Mouse (Mus musculus) naive thymus-derived CD4-positive, alpha-beta T cell, adult 2 months (primary cell): Measurements from ENCODE around the gene Phtf2.
"Not testable (repeated sequence)": the region's sequence is repeated elsewhere in the genome, so short reads cannot be mapped to it uniquely, and the experiment has no call there.

Experiments used
- DNase-seq: peaks from one replicate; pipeline ENCODE4 v3.0.0-alpha.2; 2011; ENCODE audit warnings: low read depth

The Phtf2 gene

DNA sequence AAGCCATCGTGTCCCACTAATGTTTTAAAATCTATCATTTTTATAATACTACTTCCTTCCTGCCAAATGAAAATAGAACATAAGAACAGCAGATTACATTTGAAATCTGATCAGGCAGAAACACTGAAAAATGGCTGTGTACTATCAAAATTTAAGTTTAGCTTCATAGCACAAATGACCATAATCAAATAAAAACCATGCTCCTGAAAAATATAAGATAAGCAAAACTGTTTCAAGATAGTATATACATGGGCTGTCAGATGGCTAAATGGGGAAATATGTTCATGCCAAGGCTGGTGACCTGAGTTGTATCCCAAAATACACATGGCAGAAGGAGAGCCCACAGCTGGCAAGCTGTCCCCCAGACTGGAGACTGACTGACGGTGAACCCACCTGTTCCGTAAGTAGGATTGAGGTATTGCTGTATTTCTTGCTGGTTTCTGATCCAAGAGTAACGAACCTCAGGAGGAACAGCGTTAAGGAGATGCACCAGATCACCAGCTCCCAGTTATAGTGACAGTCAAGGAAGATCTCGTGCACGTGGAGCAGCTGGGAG, 116.5 kb downstream of the Phtf2 start:
- no peak for DNase-seq

DNA sequence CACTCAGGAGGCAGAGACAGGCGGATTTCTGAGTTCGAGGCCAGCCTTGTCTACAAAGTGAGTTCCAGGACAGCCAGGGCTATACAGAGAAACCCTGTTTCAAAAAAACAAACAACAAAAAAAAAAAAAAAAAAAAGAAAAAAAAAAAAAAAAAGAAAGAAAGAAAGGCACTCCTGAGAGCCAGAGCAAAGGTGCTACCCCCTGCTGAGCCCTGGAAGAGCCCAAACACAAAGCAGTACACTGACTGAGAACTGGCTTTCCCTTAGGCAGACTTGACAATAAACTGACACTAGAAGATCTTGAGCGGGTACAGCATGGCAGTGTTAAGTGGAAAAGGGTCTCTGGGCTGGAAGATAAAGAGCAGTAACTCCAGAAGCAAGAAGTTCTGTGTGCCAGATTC, 119.5 kb downstream of the Phtf2 start:
- not testable (repeated sequence) for DNase-seq

DNA sequence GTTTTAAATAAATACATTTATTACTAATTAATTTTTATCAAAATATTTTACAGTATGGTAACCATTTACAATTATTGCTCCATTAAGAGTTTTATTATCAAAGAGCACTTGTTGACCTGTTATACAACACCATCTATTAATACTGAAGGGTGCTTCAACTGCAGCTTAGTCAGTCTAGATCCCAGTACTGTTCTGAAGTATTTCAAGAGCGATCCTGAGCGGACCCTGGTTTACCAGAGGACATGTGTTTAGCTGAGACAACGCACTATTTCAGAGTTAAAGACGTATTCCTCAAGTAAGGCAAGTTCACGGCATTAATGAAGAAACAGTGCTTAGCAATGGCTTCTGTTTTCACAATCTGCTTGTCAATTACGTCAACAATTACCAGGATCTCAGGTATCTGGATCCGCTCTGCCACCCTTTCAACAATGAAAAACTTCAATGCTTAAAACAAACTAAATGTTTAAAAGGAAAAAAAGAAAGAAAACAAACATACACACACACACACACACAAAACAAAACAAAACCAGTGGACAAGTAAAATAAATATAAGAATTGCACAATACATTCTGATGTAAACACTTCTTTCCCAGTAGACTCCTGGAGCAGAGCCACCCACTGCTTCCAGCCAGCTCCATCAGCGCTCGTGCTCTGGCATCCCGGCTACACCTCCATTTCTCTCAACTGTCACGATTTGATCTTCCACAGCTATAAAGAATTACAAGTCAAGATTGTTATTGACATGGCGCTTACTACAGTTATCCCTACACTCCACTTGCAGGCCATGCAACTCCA, 121.4 kb downstream of the Phtf2 start:
- DNase-seq, result no peak

DNA sequence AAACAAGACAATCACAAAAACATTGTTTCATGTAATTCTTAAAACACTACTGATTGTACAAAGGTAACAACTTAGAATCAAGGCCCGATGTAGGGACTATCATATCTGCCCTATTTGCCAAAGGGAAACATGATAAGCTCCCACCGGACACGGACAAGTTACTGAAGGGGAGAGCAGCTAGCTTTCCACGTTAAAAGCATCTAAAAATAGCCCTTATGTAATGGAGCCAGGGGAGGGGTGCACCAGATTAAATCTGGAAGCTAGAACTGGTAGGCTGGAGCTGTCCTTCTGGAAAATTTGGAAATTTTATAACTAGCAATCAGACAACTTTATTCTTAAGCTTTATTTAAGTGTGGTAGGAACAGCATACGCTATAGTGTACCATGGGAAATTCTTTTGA, 122.2 kb downstream of the Phtf2 start:
- DNase-seq, result no peak

DNA sequence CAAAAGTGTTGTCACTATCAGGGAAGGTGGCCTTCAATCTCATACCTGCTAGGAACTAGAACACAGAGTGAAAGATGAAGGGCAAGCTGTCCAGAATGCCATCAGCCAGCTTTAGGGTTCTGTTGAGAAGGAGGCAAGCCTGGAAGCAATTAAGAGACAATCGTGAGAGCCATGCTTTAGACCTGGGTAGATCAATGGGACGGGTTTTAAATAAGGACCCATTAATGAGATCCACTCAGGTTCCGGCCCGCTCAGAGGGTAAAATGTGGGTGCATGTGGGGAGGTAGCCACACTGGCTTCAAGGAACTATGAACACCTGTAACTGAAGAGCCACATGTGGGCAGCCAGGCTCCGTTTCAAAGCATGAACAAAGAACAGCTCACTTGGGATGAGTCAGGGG, 128.0 kb downstream of the Phtf2 start:
- no peak for DNase-seq

DNA sequence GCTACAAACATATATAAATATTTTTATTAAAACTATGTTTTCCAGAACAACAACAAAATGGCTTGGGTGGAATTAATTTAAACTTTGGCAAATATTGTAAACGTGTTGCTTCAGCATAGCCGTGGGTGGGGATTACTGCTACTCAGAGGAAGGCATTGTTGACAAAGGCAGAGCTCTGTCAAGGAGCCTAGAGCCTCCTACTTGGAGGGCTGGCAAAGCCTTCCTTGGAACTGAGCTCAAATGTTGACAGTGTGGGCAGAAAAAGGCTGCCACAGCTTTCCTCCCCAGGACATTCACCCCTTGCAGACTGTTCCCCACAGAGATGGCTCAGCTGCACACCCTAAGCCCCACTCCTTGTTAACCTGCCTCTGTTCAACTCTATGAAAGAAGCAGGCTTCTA, 128.8 kb downstream of the Phtf2 start:
- DNase-seq, result no peak

DNA sequence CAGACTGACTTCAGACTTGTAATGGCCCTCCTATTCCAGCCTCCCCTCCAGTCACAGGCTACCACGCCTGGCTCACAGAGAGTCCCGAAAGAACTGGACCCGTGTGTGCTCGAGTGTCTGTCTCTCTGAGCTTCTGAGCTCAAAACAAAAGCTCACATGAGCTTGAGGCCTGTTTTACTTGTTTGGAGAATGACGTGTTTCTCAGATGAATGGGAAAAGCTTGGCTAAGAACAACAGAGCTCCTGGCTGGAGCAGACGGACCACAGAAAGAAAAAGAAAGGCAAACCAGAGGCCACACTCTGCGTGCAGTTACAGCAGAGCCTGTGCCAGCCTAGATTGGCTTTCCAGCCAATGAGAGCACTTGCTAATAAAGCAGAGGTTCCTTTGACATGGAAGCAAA, 130.2 kb downstream of the Phtf2 start:
- DNase-seq, result no peak

DNA sequence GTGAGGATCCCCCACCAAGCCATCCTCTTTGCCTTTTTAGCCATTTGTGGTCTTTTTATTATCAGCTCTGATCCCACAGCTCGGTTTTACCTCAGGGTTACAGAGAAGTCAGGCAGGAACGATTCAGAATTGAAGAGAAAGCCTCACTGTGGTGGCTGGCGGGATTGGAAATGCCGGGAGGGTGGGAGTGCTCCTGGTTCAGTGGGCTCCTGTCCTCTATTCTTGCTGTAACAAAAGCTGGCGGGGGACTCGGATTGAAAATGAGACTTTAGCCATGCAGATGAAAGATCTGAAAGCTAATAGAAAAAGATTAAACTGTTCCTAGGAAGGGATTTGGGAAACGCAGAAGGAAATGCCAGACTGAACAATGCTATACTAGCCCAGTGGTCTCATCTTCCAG, 130.9 kb downstream of the Phtf2 start:
- DNase-seq, result no peak

DNA sequence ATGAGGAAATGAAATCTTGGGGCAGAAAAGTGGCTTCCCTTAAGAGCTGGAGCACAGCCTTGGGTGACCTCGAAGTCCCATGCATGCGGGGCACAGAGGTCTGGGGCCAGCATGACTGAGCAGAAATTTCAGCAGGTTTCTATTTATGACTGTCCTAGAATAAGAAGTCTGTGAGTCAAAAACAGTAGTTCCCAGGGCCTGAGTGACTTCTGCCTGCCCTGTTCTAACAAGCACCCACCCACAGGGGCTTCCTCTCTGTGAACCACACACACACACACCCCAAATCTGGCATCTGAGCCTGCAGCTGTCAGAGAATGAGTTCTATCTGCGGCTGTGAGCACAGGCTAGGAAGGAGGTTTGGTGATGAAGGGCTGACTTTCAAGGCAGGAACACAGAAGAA, 132.4 kb downstream of the Phtf2 start:
- DNase-seq, result no peak

DNA sequence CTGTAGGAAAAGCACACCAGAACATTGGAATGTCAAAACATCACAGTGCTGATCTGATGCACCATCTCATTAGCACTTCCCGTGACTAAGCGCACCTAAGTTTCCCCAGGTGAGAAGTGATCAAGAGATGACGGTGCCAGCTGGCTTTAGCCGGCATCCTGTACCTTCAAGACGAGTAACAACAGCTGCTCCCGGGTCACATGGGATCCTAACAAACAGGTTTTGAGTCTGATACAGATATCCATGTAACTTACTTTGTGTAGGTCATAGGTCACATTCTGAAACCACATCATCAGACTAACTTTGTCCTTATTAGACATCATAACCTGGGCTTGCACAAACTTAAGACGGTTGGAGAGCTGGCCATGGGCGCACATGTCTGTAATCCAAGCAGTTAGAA, 133.1 kb downstream of the Phtf2 start:
- DNase-seq, result no peak

DNA sequence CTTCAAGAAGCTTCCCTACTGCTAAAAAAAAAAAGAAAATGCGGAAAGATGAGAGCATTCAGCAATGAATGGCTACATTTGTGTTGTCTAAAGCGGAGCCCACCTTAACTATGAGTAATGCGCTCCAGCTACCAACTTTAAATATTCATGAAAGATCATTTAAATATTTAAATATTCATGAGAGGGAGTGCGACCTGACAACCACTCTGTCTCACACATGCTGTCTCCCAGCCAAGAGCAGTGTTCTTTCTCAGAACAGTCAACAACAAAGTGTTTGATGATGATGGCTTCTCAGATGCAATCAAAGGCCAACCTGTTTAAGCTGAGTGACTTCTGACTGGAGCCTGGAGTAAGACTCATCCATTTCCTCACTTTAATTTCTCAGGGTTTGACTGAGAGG, 133.8 kb downstream of the Phtf2 start:
- DNase-seq, result no peak

DNA sequence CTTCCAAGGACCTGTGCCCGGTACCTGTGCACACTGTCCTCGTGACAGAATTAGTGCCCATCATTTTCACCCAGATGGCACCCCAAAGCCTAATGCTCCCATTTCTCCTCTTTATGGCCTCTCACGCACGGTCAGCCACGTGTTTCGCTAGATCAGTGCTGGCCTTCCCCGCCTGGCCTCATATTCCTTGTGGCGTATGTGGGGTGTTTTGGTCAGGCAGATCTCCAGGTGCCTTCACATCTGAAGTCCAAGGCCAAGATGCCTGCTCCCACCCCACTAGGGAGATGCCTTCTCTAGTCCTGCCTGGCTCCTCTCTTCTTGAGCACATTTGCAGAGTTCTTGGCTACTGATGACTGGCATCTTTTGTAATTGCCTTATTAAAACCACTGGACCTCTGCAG, 140.0 kb downstream of the Phtf2 start:
- DNase-seq, result no peak

DNA sequence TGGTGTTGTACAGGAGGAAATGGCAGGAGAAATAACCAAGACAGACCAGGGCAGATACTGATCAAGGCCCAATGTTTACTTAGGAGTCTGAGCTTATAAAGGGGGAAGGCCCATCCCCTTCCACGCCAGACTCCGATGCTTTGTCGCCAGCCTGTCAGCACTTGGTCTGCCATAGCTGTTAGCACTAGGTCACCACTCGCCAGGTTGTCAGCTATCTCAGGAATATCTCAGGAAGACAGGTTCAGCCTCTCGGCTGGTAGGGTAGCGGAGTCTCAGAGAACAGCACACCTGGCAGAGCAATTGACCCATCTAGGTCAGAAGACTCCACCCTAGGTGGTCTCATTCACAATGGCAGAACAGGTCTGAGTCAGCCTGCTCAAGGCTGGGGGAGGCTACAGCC, 140.7 kb downstream of the Phtf2 start:
- DNase-seq, result no peak

DNA sequence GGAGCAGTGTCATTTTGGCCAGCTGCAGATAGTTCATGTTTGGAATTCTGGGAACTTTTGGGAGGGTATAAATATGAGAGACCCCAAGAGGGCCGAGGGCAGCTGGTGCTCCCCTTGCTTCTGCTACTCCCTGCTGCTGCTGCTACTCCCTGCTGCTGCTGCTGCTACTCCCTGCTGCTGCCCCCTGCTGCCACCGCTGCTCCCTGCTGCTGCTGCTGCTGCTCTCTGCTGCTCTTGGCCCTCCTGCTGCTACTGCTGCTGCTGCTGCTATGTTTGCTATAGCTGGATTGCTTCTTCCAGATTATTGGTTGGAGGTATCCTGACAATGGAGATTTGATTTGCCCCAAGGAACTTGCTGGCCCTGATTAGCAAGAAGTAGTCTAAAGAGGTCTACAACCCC, 143.1 kb downstream of the Phtf2 start:
- no peak for DNase-seq

DNA sequence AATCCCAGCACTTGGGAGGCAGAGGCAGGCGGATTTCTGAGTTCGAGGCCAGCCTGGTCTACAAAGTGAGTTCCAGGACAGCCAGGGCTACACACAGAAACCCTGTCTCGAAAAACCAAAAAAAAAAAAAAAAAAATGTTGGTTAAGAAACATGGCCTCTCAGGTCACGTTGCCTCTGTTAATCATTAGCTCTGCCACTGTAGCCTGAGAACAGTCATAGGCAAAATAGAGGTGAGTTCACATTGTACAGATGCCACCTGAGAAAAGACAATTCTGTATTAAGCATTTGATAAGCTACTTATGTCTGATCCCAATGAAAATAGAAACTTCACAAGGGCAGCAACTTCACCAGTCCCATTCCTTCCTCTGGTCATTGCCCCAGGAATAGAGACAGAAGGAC, 158.7 kb downstream of the Phtf2 start:
- DNase-seq, result not testable (repeated sequence)

DNA sequence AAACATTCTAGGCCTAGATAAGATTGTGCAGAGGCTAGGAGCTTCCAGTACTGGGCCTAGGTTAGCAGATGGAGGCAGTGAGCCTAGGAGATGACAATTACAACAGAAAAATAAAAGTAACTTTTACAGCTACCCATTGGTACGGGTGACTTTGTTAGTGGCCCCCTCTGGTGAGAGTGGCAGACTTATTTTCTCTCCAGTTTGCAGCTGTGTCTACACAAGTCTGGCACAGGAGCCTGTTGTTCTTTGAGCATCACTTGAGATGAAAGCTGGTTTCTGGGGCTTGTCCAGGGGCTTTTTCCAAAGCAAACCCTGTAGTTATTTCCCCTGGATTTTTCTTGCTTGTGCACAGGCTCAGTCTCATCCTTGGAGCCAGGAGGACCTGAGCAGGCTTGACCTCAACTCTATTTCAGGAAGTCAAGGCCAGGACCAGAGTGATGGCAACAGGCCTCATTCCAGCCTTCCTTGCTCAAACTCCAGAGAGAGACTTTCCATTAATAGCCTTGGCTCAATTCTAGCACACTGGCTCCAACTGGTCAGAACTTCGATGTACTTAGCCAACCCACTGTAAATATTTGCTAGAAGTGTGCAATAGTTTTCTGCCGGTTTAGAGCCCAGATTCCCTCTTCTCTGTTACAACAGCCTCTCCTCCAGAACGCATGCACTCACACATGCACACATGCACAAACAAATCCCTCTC, 161.6 kb downstream of the Phtf2 start:
- DNase-seq, result no peak

DNA sequence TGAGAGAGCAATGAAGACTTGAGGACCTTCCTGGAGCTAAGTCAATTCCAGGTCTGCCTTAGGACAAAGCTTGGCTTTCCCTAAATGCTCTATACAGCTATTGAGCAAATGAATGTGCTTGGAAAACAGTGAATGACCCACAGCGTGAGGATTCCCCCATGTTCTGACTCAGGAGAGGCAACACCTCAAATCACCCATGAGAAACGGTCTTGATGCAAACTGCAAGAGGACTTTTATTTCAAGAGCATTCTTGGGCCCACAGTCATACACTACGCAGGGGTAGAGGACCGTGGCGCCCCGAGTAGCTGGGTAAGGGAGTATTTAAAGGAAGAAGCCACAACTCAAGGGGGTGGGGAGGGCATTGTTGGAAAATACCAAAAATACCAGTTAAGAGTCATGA, 165.9 kb downstream of the Phtf2 start:
- DNase-seq, result not testable (repeated sequence)

DNA sequence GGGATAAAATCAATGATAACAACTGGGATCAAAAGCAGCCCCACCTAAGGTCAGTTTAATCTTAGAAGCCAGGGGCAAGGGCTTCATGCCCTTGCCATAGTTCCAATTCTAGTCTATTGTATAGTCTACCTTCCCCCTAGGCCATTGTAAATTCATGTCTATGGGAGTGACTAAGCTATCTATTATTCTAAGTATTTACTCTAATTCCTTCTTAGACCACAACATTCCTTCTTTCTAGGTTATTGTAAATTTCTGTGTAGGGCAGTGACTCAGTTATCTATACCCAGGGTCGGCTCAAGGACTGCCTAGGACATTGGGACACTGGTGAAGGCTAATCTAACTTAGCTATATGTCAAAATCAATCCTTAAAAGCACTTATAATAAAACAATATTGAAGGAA, 167.3 kb downstream of the Phtf2 start:
- DNase-seq, result not testable (repeated sequence)

DNA sequence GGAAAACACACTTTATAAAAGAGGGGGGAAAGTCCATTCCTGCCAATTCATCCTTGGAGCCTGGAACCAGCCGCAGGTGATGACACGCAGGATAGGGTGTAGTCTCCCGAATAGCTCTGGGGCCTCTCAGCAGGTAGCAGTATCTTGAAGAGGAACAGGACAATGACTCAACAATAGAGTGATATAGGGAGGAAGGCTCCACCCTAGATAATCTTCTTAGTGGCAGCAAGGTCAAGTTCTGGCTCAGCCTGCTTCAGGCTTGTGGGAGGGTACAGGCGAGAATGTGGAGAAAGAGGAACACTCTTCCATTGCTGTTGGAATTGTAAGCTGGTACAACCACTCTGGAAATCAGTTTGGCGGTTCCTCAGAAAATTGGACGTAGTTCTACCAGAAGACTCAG, 171.1 kb downstream of the Phtf2 start:
- DNase-seq, result not testable (repeated sequence)
